Mouse (Mus musculus): ENCODE measurements around the gene AL607142.1. TPM values are rescaled to one million over a fixed set of nuclear protein-coding genes. Genes with fewer than 3 reads are reported as not detected.

AL607142.1 gene
- polyA plus RNA-seq, 1 experiment, result not detected

GRCm38 (mm10) chr4:120054145-120054544 is 10.7 kb upstream of the AL607142.1 start:
- DNase-seq (ENCODE audit: extremely low spot score in 1 of 2, low spot score in 1 of 2), result no peak

- DNase-seq (ENCODE audit: extremely low spot score in 1 of 2, low spot score in 1 of 2), result no peak
These were observed 8.3 kb upstream of the AL607142.1 start for GRCm38 (mm10) chr4:120056451-120056850.

- no peak for DNase-seq (ENCODE audit: extremely low spot score in 1 of 2, low spot score in 1 of 2)
These were observed 7.3 kb upstream of the AL607142.1 start for GRCm38 (mm10) chr4:120057529-120057928.

GRCm38 (mm10) chr4:120058157-120058556 is 6.6 kb upstream of the AL607142.1 start:
- no peak for DNase-seq (ENCODE audit: extremely low spot score in 1 of 2, low spot score in 1 of 2)

GRCm38 (mm10) chr4:120058794-120059193 is 6.0 kb upstream of the AL607142.1 start:
- no peak for DNase-seq (ENCODE audit: extremely low spot score in 1 of 2, low spot score in 1 of 2)

- no peak for DNase-seq (ENCODE audit: extremely low spot score in 1 of 2, low spot score in 1 of 2)
These were observed 3.1 kb upstream of the AL607142.1 start for GRCm38 (mm10) chr4:120061727-120062126.

GRCm38 (mm10) chr4:120062198-120062597 is 2.6 kb upstream of the AL607142.1 start:
- no peak for DNase-seq (ENCODE audit: extremely low spot score in 1 of 2, low spot score in 1 of 2)

- DNase-seq (ENCODE audit: extremely low spot score in 1 of 2, low spot score in 1 of 2), result peak in 1 of 2 experiments; percentile 46
These were observed 2.0 kb upstream of the AL607142.1 start for GRCm38 (mm10) chr4:120062754-120063153.

- peak in 1 of 2 experiments; percentile 54 for DNase-seq (ENCODE audit: extremely low spot score in 1 of 2, low spot score in 1 of 2)
These were observed 1.3 kb upstream of the AL607142.1 start for GRCm38 (mm10) chr4:120063353-120064124.

- no peak for DNase-seq (ENCODE audit: extremely low spot score in 1 of 2, low spot score in 1 of 2)
These were observed 2.2 kb downstream of the AL607142.1 start for GRCm38 (mm10) chr4:120066841-120067591.

GRCm38 (mm10) chr4:120067592-120068235 is 2.9 kb downstream of the AL607142.1 start:
- DNase-seq (ENCODE audit: extremely low spot score in 1 of 2, low spot score in 1 of 2), result no peak

- DNase-seq (ENCODE audit: extremely low spot score in 1 of 2, low spot score in 1 of 2), result no peak
These were observed 4.2 kb downstream of the AL607142.1 start for GRCm38 (mm10) chr4:120068883-120069581.

GRCm38 (mm10) chr4:120069582-120069980 is 4.8 kb downstream of the AL607142.1 start:
- DNase-seq (ENCODE audit: extremely low spot score in 1 of 2, low spot score in 1 of 2), result no peak

GRCm38 (mm10) chr4:120071411-120071810 is 6.6 kb downstream of the AL607142.1 start:
- no peak for DNase-seq (ENCODE audit: extremely low spot score in 1 of 2, low spot score in 1 of 2)

- no peak for DNase-seq (ENCODE audit: extremely low spot score in 1 of 2, low spot score in 1 of 2)
These were observed 7.2 kb downstream of the AL607142.1 start for GRCm38 (mm10) chr4:120071842-120072507.

- DNase-seq (ENCODE audit: extremely low spot score in 1 of 2, low spot score in 1 of 2), result peak; percentile 44 to 61
These were observed 9.3 kb downstream of the AL607142.1 start for GRCm38 (mm10) chr4:120074061-120074460.

- DNase-seq (ENCODE audit: extremely low spot score in 1 of 2, low spot score in 1 of 2), result peak; percentile 52 to 78
These were observed 12.5 kb downstream of the AL607142.1 start for GRCm38 (mm10) chr4:120077322-120077721.

GRCm38 (mm10) chr4:120082527-120082926 is 17.7 kb downstream of the AL607142.1 start:
- no peak for DNase-seq (ENCODE audit: extremely low spot score in 1 of 2, low spot score in 1 of 2)

GRCm38 (mm10) chr4:120083700-120084099 is 18.9 kb downstream of the AL607142.1 start:
- DNase-seq (ENCODE audit: extremely low spot score in 1 of 2, low spot score in 1 of 2), result no peak

GRCm38 (mm10) chr4:120089536-120089935 is 24.7 kb downstream of the AL607142.1 start:
- no peak for DNase-seq (ENCODE audit: extremely low spot score in 1 of 2, low spot score in 1 of 2)
